Mouse (Mus musculus) C2C12 (cell line): ENCODE results near the gene Sncb.

Source experiments
- CTCF ChIP-seq: IDR thresholded peaks from one replicate; pipeline ENCODE4 v1.5.1; 2011; ENCODE audit not compliant: control insufficient read depth, insufficient read depth, insufficient read length
- MAX ChIP-seq: IDR thresholded peaks from one replicate; pipeline ENCODE4 v1.6.1; 2011; ENCODE audit warnings: mild to moderate bottlenecking, control low read depth
- MYOD1 ChIP-seq: IDR thresholded peaks from one replicate; pipeline ENCODE4 v1.6.1; 2011; ENCODE audit warnings: low read depth; ENCODE audit not compliant: control insufficient read depth, insufficient read length
- USF1 ChIP-seq: IDR thresholded peaks from one replicate; pipeline ENCODE4 v1.6.1; 2011; ENCODE audit warnings: low read depth, mild to moderate bottlenecking, control low read depth, moderate library complexity

DNA sequence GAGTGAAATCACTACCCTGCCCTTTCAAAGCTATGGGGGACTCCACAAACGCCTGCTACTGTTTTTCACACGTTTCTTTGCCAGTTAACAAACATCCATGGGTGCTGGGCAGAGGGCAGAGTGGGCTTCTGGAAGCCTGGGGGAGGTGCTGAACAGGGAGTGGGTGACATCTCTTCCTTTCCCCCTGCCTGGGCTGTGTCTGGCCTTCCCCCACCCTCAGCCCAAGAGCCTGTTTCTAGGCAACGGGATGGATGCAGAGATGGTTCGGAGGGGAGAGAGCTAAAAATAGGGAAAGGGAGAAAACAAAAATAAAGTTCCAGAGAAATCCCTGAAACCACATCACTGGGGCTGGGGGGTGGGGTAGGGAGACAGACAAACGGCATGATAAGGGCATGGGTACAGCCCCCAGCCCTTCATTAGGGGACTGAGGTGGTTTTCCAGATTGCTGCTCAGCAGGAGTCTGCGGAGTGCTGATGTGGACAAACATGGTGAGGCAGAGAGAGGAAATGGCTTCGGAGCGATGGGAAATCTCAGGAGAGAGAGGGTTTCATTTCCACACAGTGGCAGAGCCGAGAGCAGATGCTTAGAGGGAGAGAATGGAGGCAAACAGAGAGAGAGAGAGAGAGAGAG lies 11.1 kb downstream of the Sncb start:
- TF ChIP-seq CTCF: no peak
- TF ChIP-seq MAX: no peak
- TF ChIP-seq MYOD1: no peak
- TF ChIP-seq USF1: no peak
